8 mouse cellular contexts compared by ENCODE assay signal in genomic region chr10:99203577-99204487, GRCm38 (mm10). TPM values are rescaled to one million over a fixed set of nuclear protein-coding genes. Genes with fewer than 3 reads are reported as not detected.
A peak's percentile ranks its signal among the peaks of the same experiment; 100 is the strongest.
DNase-seq lines count a peak whose midpoint lies in the region; ATAC-seq and TF ChIP-seq lines count a peak whose summit lies in the region.

No protein-coding gene starts in this region.

- H3K9me3 ChIP-seq in forebrain, embryonic 13.5 days (replicated peaks): no peaks in the 10 kb centered on the region
- H3K9me3 ChIP-seq in hindbrain, embryonic 16.5 days (ENCODE audit: control insufficient read depth, low read length): no peaks in the 10 kb centered on the region
- no peaks in the 10 kb centered on the region for H3K9me3 ChIP-seq in liver, embryonic 15.5 days (replicated peaks)
- H3K9me3 ChIP-seq in neural tube, embryonic 14.5 days (ENCODE audit: control insufficient read depth, low read length): no peaks in the 10 kb centered on the region

- no peaks in the 10 kb centered on the region for H3K27me3 ChIP-seq in testis, adult 2 months (ENCODE audit: control insufficient read depth, insufficient read depth, low read length)
- H3K27me3 ChIP-seq in forebrain, embryonic 13.5 days: no peaks in the 10 kb centered on the region
- no peaks in the 10 kb centered on the region for H3K27me3 ChIP-seq in hindbrain, embryonic 16.5 days (replicated peaks; ENCODE audit: control insufficient read depth, insufficient read depth, low read length)
- no peaks in the 10 kb centered on the region for H3K27me3 ChIP-seq in liver, embryonic 15.5 days
- no peaks in the 10 kb centered on the region for H3K27me3 ChIP-seq in neural tube, embryonic 14.5 days (ENCODE audit: control insufficient read depth, insufficient read depth, low read length)

- H3K9ac ChIP-seq in forebrain, embryonic 13.5 days: peak overlapping the region; percentile 58
- H3K9ac ChIP-seq in hindbrain, embryonic 16.5 days (ENCODE audit: low read depth, low read length): peak overlapping the region; percentile 55
- H3K9ac ChIP-seq in liver, embryonic 15.5 days: peak overlapping the region; percentile 32; the same call in 1 of the 2 replicates
- H3K9ac ChIP-seq in neural tube, embryonic 14.5 days (replicated peaks; ENCODE audit: low read depth, low read length): peak overlapping the region; percentile 48; the same call in 1 of the 2 replicates

- 2% methylated on average over 29 of the region's 29 CpGs for WGBS in forebrain, embryonic 13.5 days
- WGBS in hindbrain, embryonic 16.5 days: 3% methylated on average over 29 of the region's 29 CpGs
- 7% methylated on average over 29 of the region's 29 CpGs for WGBS in liver, embryonic 15.5 days (ENCODE audit: insufficient replicate concordance)
- WGBS in neural tube, embryonic 14.5 days: 2% methylated on average over 29 of the region's 29 CpGs

- no peak for DNase-seq in testis, postnatal 14 days (ENCODE audit: low spot score)
- no peak for DNase-seq in right cerebral cortex, postnatal 25 days
- no peak for DNase-seq in layer of hippocampus, adult 9-11 months

- H3K4me2 ChIP-seq in forebrain, embryonic 13.5 days: peak overlapping the region; percentile 57
- H3K4me2 ChIP-seq in hindbrain, embryonic 16.5 days (ENCODE audit: low read length): peak overlapping the region; percentile 56
- H3K4me2 ChIP-seq in liver, embryonic 15.5 days: peak overlapping the region; percentile 64
- peak overlapping the region; percentile 43 for H3K4me2 ChIP-seq in neural tube, embryonic 14.5 days (ENCODE audit: low read depth, low read length)

- no peak for TF ChIP-seq CTCF in testis, adult 2 months (IDR thresholded peaks at IDR 0.05; ENCODE audit: control insufficient read depth, insufficient read depth, insufficient replicate concordance, low read depth, low read length)

- H3K4me1 ChIP-seq in testis, adult 2 months (ENCODE audit: control insufficient read depth, insufficient read depth, low read length): peaks cover 2% of the 10 kb centered on the region; the same call in 1 of the 2 replicates
- H3K4me1 ChIP-seq in forebrain, embryonic 13.5 days: peaks cover 36% of the 10 kb centered on the region
- peaks cover 5% of the 10 kb centered on the region for H3K4me1 ChIP-seq in hindbrain, embryonic 16.5 days (ENCODE audit: control insufficient read depth, insufficient read depth, low read depth, low read length)
- H3K4me1 ChIP-seq in liver, embryonic 15.5 days (replicated peaks): peaks cover 22% of the 10 kb centered on the region
- peaks cover 4% of the 10 kb centered on the region; the same call in 1 of the 2 replicates for H3K4me1 ChIP-seq in neural tube, embryonic 14.5 days (ENCODE audit: control insufficient read depth, insufficient read depth, low read length)

- peak; percentile 44 for ATAC-seq in forebrain, embryonic 13.5 days
- peak; percentile 60; the same call in 1 of the 2 replicates for ATAC-seq in hindbrain, embryonic 16.5 days
- no peak for ATAC-seq in liver, embryonic 15.5 days (ENCODE audit: insufficient read depth)
- 0 out of 2 replicates have a peak, but pooled peaks have one; percentile 52 for ATAC-seq in neural tube, embryonic 14.5 days (ENCODE audit: low read depth)

- H3K27ac ChIP-seq in testis, adult 2 months (ENCODE audit: control insufficient read depth, insufficient read depth, low read depth, low read length): peak overlapping the region; percentile 70; the same call in 1 of the 2 replicates
- peak overlapping the region; percentile 14; the same call in 1 of the 2 replicates for H3K27ac ChIP-seq in forebrain, embryonic 13.5 days
- H3K27ac ChIP-seq in hindbrain, embryonic 16.5 days (ENCODE audit: low read depth, low read length): peak overlapping the region; percentile 56; the same call in 1 of the 2 replicates
- peak overlapping the region; percentile 46 for H3K27ac ChIP-seq in liver, embryonic 15.5 days (replicated peaks)
- H3K27ac ChIP-seq in neural tube, embryonic 14.5 days (ENCODE audit: low read depth, low read length): no peak overlapping the region

- TF ChIP-seq POLR2A in testis, adult 2 months (IDR thresholded peaks at IDR 0.05; ENCODE audit: control insufficient read depth, low read depth, low read length): no peak

- peak overlapping the region; percentile 63 for H3K4me3 ChIP-seq in testis, adult 2 months (ENCODE audit: control insufficient read depth, low read depth, low read length)
- peak overlapping the region; percentile 27 for H3K4me3 ChIP-seq in forebrain, embryonic 13.5 days
- peak overlapping the region; percentile 32 for H3K4me3 ChIP-seq in hindbrain, embryonic 16.5 days (ENCODE audit: low read length)
- peak overlapping the region; percentile 35 for H3K4me3 ChIP-seq in liver, embryonic 15.5 days (replicated peaks)
- peak overlapping the region; percentile 12; the same call in 1 of the 2 replicates for H3K4me3 ChIP-seq in neural tube, embryonic 14.5 days (ENCODE audit: low read depth, low read length)

- H3K36me3 ChIP-seq in testis, adult 2 months (ENCODE audit: control insufficient read depth, insufficient read depth, low read length): no peaks in the 10 kb centered on the region
- no peaks in the 10 kb centered on the region for H3K36me3 ChIP-seq in forebrain, embryonic 13.5 days (ENCODE audit: poor library complexity, severe bottlenecking)
- no peaks in the 10 kb centered on the region for H3K36me3 ChIP-seq in hindbrain, embryonic 16.5 days (ENCODE audit: control insufficient read depth, insufficient read depth, low read length)
- H3K36me3 ChIP-seq in liver, embryonic 15.5 days (replicated peaks): no peaks in the 10 kb centered on the region
- no peaks in the 10 kb centered on the region for H3K36me3 ChIP-seq in neural tube, embryonic 14.5 days (ENCODE audit: control insufficient read depth, insufficient read depth, low read length)

RNA-seq across cellular contexts. Expression of gene Dusp6, which starts 59.2 kb away (rescaled TPM):
- polyA plus RNA-seq in testis, adult 2 months (2012; rRNA removed): 5.1 and 5.8 TPM in 2 replicates
- 24.9 and 26.8 TPM in 2 replicates for polyA plus RNA-seq in forebrain, embryonic 13.5 days (2015; fragmentation: Nextera tagmentation; extraction: Ambion mirVana)
- polyA plus RNA-seq in hindbrain, embryonic 16.5 days (2015; fragmentation: Nextera tagmentation; extraction: Ambion mirVana): 35.2 and 37.0 TPM in 2 replicates
- polyA plus RNA-seq in liver, embryonic 15.5 days (2015; fragmentation: Nextera tagmentation; extraction: Ambion mirVana): 19.1 and 25.6 TPM in 2 replicates
- 20.3 and 27.6 TPM in 2 replicates for polyA plus RNA-seq in neural tube, embryonic 14.5 days (2014; fragmentation: Nextera tagmentation; extraction: Ambion mirVana)

Comparison
In these comparisons a context has a peak if more than half of its experiments do, and no peak if none do; other contexts are left out.
1. H3K4me3 ChIP-seq: peak in every context shown above with its lines; median percentile 63 in testis, adult 2 months; 35 in liver, embryonic 15.5 days; 32 in hindbrain, embryonic 16.5 days; 27 in forebrain, embryonic 13.5 days; 12 in neural tube, embryonic 14.5 days.